Mouse (Mus musculus) liver, postnatal 0 days (tissue): Measurements from ENCODE around the gene Sag. TPM values are rescaled to one million over a fixed set of nuclear protein-coding genes. Genes with fewer than 3 reads are reported as not detected.

Experiments
- ATAC-seq: fragments of 200-750 bp; cut with Nextera tagmentation; 2 replicates; pipeline ENCODE4 v1.8.0; 2017; ENCODE audit warnings: mild to moderate bottlenecking, moderate library complexity
- DNase-seq: peaks from one replicate; pipeline ENCODE4 v3.0.0-alpha.2; 2016
- H3K27ac ChIP-seq: fragments of 300-500 bp; sonication (generic); 2 replicates; pipeline ENCODE4 v1.5.1; 2014; ENCODE audit warnings: antibody characterized with exemption, moderate library complexity, mild to moderate bottlenecking, low read depth
- H3K27me3 ChIP-seq: fragments of 300-500 bp; sonication (generic); 2 replicates; pipeline ENCODE4 v1.6.1; 2014; ENCODE audit warnings: low read length, control low read depth, mixed read lengths; ENCODE audit not compliant: insufficient read depth
- H3K36me3 ChIP-seq: fragments of 300-500 bp; sonication (generic); replicated peaks from 2 replicates; pipeline ENCODE4 v1.6.1; 2014; ENCODE audit warnings: mild to moderate bottlenecking, control low read depth, low read length, moderate library complexity, mixed read lengths; ENCODE audit not compliant: insufficient read depth
- H3K4me1 ChIP-seq: fragments of 300-500 bp; sonication (generic); 2 replicates; pipeline ENCODE4 v1.6.1; 2014; ENCODE audit warnings: antibody characterized with exemption, mild to moderate bottlenecking, control low read depth; ENCODE audit not compliant: insufficient read depth
- H3K4me2 ChIP-seq: fragments of 300-500 bp; sonication (generic); 2 replicates; pipeline ENCODE4 v1.6.1; 2014; ENCODE audit warnings: low read depth, mild to moderate bottlenecking, low read length, moderate library complexity, mixed read lengths
- H3K4me3 ChIP-seq: fragments of 300-500 bp; sonication (generic); 2 replicates; pipeline ENCODE4 v1.5.1; 2014; ENCODE audit warnings: low read depth, low read length
- H3K9ac ChIP-seq: fragments of 300-500 bp; sonication (generic); replicated peaks from 2 replicates; pipeline ENCODE4 v1.6.1; 2014; ENCODE audit warnings: mild to moderate bottlenecking, moderate library complexity
- H3K9me3 ChIP-seq: fragments of 300-500 bp; sonication (generic); 2 replicates; pipeline ENCODE4 v1.6.1; 2016; ENCODE audit warnings: mild to moderate bottlenecking, control low read depth, low read length, mixed read lengths
- CTCF ChIP-seq: sonication (generic); IDR thresholded peaks from 2 replicates; pipeline ENCODE4 v1.5.1; 2016; ENCODE audit warnings: antibody characterized with exemption, low read depth
- EP300 ChIP-seq: IDR thresholded peaks from 2 replicates; pipeline ENCODE4 v1.6.1; 2016; ENCODE audit warnings: antibody characterized with exemption, low read depth, mild to moderate bottlenecking
- WGBS: fragments of 180-500 bp; shearing (Covaris S2); extraction: QIAGEN DNeasy Blood & Tissue Kit; methylation state at CpG from one replicate; pipeline ENCODE4 v1.1.7; 2014; ENCODE audit not compliant: insufficient replicate concordance; 5-methylcytosine and 5-hydroxymethylcytosine counted together
- polyA plus RNA-seq: library from polyadenylated mRNA; unstranded; fragments of >200 nt; fragmentation: Nextera tagmentation; extraction: Ambion mirVana; gene quantifications from 2 replicates; pipeline ENCODE4 v1.2.1, GENCODE M21; 2015

Sag gene
- polyA plus RNA-seq = 0.17 and 0.42 TPM in 2 replicates

DNA sequence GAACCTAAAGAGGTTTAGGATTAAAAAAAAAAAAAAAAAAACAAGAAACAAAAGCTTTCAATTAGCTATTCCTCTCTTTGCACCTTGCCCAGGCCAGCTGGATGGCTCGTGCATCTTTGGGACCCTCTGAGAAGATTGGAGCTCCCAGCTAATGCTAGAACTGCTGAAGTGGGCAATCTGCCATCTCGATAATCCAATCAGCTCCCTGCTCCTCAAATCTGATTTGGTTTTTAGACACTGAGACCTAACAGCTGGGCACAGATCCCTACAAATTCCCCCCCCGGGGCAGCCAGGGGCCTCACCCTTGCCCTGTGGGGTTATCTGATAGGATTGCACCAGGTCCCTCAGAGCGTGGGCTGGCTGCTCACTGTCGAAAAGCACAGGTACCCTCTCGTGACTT lies at the start of gene Sag:
TSS of gene Sag (plus strand) at position 105 of the 400 bp plus-strand sequence.
- no peak for DNase-seq
- no peak for ATAC-seq
- no peak for TF ChIP-seq CTCF
- no peak for TF ChIP-seq EP300
- Histone ChIP-seq H3K9me3 (no peaks in the 10 kb centered on the region), H3K9ac (no peak within 1 kb of the TSS), H3K4me2 (no peak within 1 kb of the TSS), H3K27ac (no peak within 1 kb of the TSS), H3K4me3 (no peak within 1 kb of the TSS), H3K4me1 (peaks cover 2% of the 10 kb centered on the region), H3K27me3 (no peaks in the 10 kb centered on the region), H3K36me3 (no peaks in the 10 kb centered on the region)
- 49% methylated on average over 6 of the region's 6 CpGs for WGBS

DNA sequence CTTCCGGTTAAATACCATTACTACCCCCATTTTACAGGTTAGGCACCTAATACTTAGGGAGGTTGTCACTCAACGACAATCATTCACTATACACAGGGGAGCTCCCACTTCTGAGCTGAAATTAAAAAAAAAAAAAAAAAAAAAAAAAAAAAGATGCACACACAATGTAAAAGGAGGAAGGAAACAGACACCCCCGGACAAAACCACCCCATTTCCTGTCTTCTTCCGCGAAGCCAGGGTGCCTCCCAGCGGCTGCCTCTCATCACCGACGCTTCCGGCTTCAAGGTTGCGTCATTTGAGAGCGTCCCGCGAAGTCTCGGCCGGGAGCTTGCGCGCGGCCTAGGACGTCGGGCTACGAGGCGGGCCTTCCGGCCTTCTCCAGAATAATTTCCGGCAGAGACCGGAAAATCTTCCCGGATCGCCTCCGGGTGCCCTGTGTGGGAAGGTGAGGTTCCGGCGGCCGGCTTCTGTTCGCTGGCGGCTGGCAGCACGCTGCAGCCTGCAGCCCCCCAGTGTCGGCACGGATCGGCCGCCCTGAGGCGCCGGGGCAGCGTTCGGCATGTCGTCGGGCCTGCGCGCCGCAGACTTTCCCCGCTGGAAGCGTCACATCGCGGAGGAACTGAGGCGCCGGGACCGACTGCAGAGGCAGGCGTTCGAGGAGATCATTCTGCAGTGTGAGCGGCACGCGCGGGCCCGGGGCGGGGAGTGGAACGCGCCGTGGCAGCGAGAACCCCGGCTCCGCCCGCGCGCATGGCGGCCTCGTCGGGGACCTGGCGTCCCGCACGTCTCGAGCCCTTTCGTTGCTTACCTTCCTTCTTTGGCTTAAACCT lies 47.6 kb upstream of the Sag start, which contains the start of gene Atg16l1:
TSS of gene Atg16l1 (plus strand) at position 230 of the 830 bp plus-strand sequence.
- Histone ChIP-seq H3K27ac (peak within 1 kb of the TSS; percentile 98), H3K4me1 (peaks cover 15% of the 10 kb centered on the region), H3K9me3 (no peaks in the 10 kb centered on the region), H3K36me3 (peaks cover 18% of the 10 kb centered on the region), H3K27me3 (no peaks in the 10 kb centered on the region), H3K4me3 (peak within 1 kb of the TSS; percentile 96), H3K9ac (peak within 1 kb of the TSS; percentile 98), H3K4me2 (peak within 1 kb of the TSS; percentile 90)
- TF ChIP-seq EP300 = peak; percentile 84
- peak; percentile 78 for TF ChIP-seq CTCF
- WGBS = under 1% methylated on average over 71 of the region's 79 CpGs
- ATAC-seq (peak; percentile 99), DNase-seq (peak; percentile 95)

DNA sequence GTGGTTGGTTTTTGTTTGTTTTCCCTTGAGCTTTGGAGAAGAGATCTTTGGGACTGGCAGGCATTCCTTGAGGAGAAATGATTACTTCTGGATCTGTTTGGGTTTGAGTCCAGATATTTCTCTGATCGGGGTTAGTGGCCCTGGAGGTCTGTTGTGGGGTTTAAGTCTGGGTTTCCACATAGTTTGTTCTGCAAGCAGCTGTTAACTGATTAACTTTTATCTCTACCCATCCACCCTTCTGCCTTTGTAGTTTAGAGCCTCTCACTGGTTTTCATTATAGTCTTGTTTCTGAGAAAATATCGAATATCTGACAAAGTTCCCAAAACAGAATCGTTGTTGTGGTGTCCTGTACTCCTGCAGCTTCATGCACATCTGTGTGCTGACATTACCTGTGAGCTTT lies 39.7 kb upstream of the Sag start:
- H3K27ac ChIP-seq = peak overlapping the region; percentile 76
- no peaks in the 10 kb centered on the region for H3K27me3 ChIP-seq
- peak; percentile 87 for ATAC-seq
- H3K36me3 ChIP-seq = peaks cover 88% of the 10 kb centered on the region
- no peak for DNase-seq
- H3K9ac ChIP-seq = no peak overlapping the region
- peak overlapping the region; percentile 38 for H3K4me2 ChIP-seq
- TF ChIP-seq EP300 (peak; percentile 63; the same call in 1 of the 2 replicates), CTCF (no peak)
- peaks cover 20% of the 10 kb centered on the region for H3K4me1 ChIP-seq
- H3K4me3 ChIP-seq = no peak overlapping the region
- H3K9me3 ChIP-seq = no peaks in the 10 kb centered on the region
- 40% methylated on average over 3 of the region's 3 CpGs for WGBS

DNA sequence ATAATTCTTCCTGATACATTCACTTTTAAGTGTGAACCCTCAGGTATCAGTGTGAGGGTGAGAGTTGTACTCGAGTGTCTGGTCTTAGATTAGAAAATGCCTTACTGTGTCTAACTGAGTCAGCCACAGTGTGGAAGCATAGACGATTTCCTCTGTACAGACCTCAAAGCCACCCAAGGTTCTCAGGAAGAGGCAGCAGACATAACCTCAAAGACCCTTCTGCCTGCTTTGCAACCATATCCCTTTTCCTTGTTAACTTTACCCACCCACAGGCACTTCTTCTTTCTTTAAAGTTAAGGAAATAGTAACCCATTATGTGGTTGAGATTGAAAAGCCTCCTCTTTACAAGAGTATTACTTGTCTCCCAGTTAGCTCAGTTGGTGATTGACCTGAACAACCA lies 37.7 kb upstream of the Sag start:
- 49% methylated on average over 2 of the region's 2 CpGs for WGBS

DNA sequence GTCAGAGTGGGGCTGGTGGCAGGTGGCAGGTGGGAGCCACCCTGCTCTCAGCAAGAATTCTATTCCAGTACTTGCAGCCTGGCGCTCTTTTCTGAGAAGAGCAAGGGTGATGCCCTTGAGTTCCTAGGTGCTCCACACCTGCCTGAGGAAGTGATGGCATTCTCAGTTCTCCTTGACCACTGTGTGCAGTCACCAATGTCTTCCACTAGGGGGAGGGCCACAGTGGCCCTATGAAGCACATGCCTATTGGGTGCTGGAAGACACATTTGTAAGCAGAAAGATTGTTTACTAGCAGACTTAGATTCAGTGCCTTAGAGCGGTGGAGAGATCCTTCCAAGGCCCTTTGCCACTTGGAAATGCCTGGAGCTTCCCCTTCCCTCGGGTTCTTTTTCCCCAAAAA lies 37.2 kb upstream of the Sag start:
- Histone ChIP-seq H3K9ac (no peak overlapping the region), H3K9me3 (no peaks in the 10 kb centered on the region), H3K4me1 (peaks cover 20% of the 10 kb centered on the region), H3K4me2 (no peak overlapping the region), H3K36me3 (peaks cover 87% of the 10 kb centered on the region), H3K27me3 (no peaks in the 10 kb centered on the region), H3K4me3 (no peak overlapping the region), H3K27ac (no peak overlapping the region)
- DNase-seq (peak; percentile 49), ATAC-seq (peak; percentile 26; the same call in 1 of the 2 replicates)
- TF ChIP-seq EP300 (no peak), CTCF (peak; percentile 90)
- WGBS = 90% methylated on average over 3 of the region's 3 CpGs

More for the DNA sequence above, 37.7 kb upstream of the Sag start:
- DNase-seq = no peak
- Histone ChIP-seq H3K9me3 (no peaks in the 10 kb centered on the region), H3K36me3 (peaks cover 85% of the 10 kb centered on the region), H3K27ac (no peak overlapping the region), H3K4me1 (peaks cover 20% of the 10 kb centered on the region), H3K27me3 (no peaks in the 10 kb centered on the region), H3K9ac (no peak overlapping the region), H3K4me2 (no peak overlapping the region), H3K4me3 (no peak overlapping the region)
- no peak for ATAC-seq
- no peak for TF ChIP-seq EP300
- no peak for TF ChIP-seq CTCF

DNA sequence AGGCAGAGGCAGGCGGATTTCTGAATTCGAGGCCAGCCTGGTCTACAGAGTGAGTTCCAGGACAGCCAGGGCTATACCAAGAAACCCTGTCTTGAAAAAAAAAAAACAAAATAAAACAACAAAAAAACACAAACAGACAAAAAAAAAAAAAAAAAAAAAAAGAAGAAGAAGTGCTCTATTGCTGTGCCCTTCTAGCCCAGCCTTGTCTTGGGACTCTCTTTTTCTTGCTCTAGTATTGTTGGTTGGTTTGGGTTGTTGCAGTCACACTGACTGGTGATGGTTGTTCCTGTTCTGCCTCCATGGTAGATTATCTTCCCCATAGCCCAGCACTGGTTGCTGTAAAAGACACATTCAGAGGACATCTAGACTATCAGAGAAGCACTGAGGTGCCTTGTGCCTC lies 34.2 kb upstream of the Sag start:
- Histone ChIP-seq H3K4me2 (no peak overlapping the region), H3K27ac (no peak overlapping the region), H3K9me3 (no peaks in the 10 kb centered on the region), H3K27me3 (no peaks in the 10 kb centered on the region), H3K9ac (no peak overlapping the region), H3K4me1 (peaks cover 13% of the 10 kb centered on the region), H3K4me3 (no peak overlapping the region), H3K36me3 (peaks cover 85% of the 10 kb centered on the region)
- WGBS = 93% methylated on average over 2 of the region's 2 CpGs
- ATAC-seq (no peak), DNase-seq (no peak)
- TF ChIP-seq EP300 = no peak
- no peak for TF ChIP-seq CTCF
